Mouse (Mus musculus) layer of hippocampus, adult 2 months (tissue): ENCODE data around the gene Rere. TPM values are rescaled to one million over a fixed set of nuclear protein-coding genes. Genes with fewer than 3 reads are reported as not detected.
A peak's percentile ranks its signal among the peaks of the same experiment; 100 is the strongest.

Experiments
- DNase-seq, 2 experiments: peaks; one replicate each; pipeline ENCODE4 v3.0.0; 2022; ENCODE audit warnings: low spot score in 2 of 2
- H3K27ac ChIP-seq: fragments of 200-600 bp; 2 replicates; pipeline ENCODE4 v1.8.1; 2022
- H3K4me3 ChIP-seq: fragments of 200-600 bp; 2 replicates; pipeline ENCODE4 v1.8.1; 2022; ENCODE audit warnings: mild to moderate bottlenecking
- CTCF ChIP-seq: fragments of 200-600 bp; conservative IDR thresholded peaks from 2 replicates; pipeline ENCODE4 v1.8.1; 2022; ENCODE audit warnings: antibody characterized with exemption, mild to moderate bottlenecking, moderate library complexity
- total RNA-seq, 2 experiments: library from RNA; stranded (reverse); gene quantifications; 2 replicates each; pipeline ENCODE4 v1.2.3; 2021

Rere gene
- total RNA-seq, 2 experiments from 2014 or later: 144 to 153 TPM

- no peak overlapping the region; the same call in 1 of the 2 replicates for H3K4me3 ChIP-seq
- no peak for TF ChIP-seq CTCF
- H3K27ac ChIP-seq: peak overlapping the region; percentile 69
- no peak for DNase-seq
Observed at GRCm38 (mm10) chr4:150396826-150397620, 115.6 kb downstream of the Rere start.

- Histone ChIP-seq H3K4me3 (no peak overlapping the region), H3K27ac (no peak overlapping the region)
- TF ChIP-seq CTCF: no peak
- DNase-seq: no peak
Observed at GRCm38 (mm10) chr4:150399032-150399431, 117.6 kb downstream of the Rere start.

GRCm38 (mm10) chr4:150401830-150402607 lies 120.6 kb downstream of the Rere start:
- H3K4me3 ChIP-seq: no peak overlapping the region
- TF ChIP-seq CTCF: no peak
- no peak for DNase-seq
- peak overlapping the region; percentile 59; the same call in 1 of the 2 replicates for H3K27ac ChIP-seq

- DNase-seq: no peak
- TF ChIP-seq CTCF: no peak
- Histone ChIP-seq H3K4me3 (no peak overlapping the region), H3K27ac (peak overlapping the region; percentile 59; the same call in 1 of the 2 replicates)
Observed at GRCm38 (mm10) chr4:150402608-150402985, 121.2 kb downstream of the Rere start.

- Histone ChIP-seq H3K27ac (peak overlapping the region; percentile 59; the same call in 1 of the 2 replicates), H3K4me3 (no peak overlapping the region)
- DNase-seq: no peak
- TF ChIP-seq CTCF: no peak
Observed at GRCm38 (mm10) chr4:150403941-150404340, 122.5 kb downstream of the Rere start.

- no peak for TF ChIP-seq CTCF
- DNase-seq: peak in 1 of 2 experiments; percentile 32
- no peak overlapping the region for H3K4me3 ChIP-seq
- peak overlapping the region; percentile 59 for H3K27ac ChIP-seq
Observed at GRCm38 (mm10) chr4:150404583-150404982, 123.1 kb downstream of the Rere start.

- TF ChIP-seq CTCF: no peak
- no peak for DNase-seq
- Histone ChIP-seq H3K27ac (no peak overlapping the region), H3K4me3 (no peak overlapping the region)
Observed at GRCm38 (mm10) chr4:150405786-150406185, 124.3 kb downstream of the Rere start.

- Histone ChIP-seq H3K4me3 (no peak overlapping the region), H3K27ac (no peak overlapping the region; the same call in 1 of the 2 replicates)
- TF ChIP-seq CTCF: no peak
- DNase-seq: no peak
Observed at GRCm38 (mm10) chr4:150406320-150406719, 124.9 kb downstream of the Rere start.

- Histone ChIP-seq H3K27ac (no peak overlapping the region), H3K4me3 (no peak overlapping the region)
- no peak for DNase-seq
- TF ChIP-seq CTCF: no peak
Observed at GRCm38 (mm10) chr4:150406821-150407220, 125.4 kb downstream of the Rere start.

GRCm38 (mm10) chr4:150414296-150414695 lies 132.8 kb downstream of the Rere start:
- no peak for TF ChIP-seq CTCF
- no peak for DNase-seq
- no peak overlapping the region for H3K27ac ChIP-seq
- no peak overlapping the region for H3K4me3 ChIP-seq

GRCm38 (mm10) chr4:150414759-150415158 lies 133.3 kb downstream of the Rere start:
- no peak for DNase-seq
- TF ChIP-seq CTCF: no peak

GRCm38 (mm10) chr4:150415227-150415969 lies 134.0 kb downstream of the Rere start:
- no peak overlapping the region for H3K4me3 ChIP-seq
- H3K27ac ChIP-seq: peak overlapping the region; percentile 39; the same call in 1 of the 2 replicates
- DNase-seq: no peak
- TF ChIP-seq CTCF: no peak

More at GRCm38 (mm10) chr4:150414759-150415158, 133.3 kb downstream of the Rere start:
- Histone ChIP-seq H3K27ac (no peak overlapping the region), H3K4me3 (no peak overlapping the region)
